9 mouse cellular contexts compared by ENCODE assay signal in the genomic region with DNA sequence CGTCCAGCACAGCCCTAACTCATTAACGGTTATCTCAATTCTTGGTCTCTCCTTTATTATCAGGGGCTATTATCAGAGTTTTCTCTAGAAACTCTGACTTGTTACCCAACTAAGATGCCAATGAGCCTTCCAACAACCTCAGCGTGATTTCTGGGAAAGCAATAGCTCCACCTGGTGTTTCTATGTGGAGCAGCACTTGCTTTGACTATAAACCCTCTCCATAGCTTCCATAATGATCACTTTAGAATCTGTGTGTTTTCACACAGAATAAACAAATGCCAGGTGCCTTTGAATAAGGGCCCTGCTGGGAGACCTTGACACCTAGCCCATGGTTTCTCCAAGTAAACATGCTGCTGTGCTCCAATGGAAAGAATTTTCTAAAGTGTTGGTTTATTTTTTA. TPM values are rescaled to one million over a fixed set of nuclear protein-coding genes. Genes with fewer than 3 reads are reported as not detected.
DNase-seq lines count a peak whose midpoint lies in the region; TF ChIP-seq lines count a peak whose summit lies in the region.
"Had no signal": no experiment of that assay in that cellular context is flagged by ENCODE, and none has a peak within 500 bp of the region (broad histone marks: within the 10 kb centered on the region; RNA-seq: fewer than 3 reads in every experiment).

No protein-coding gene starts in this region.

- DNase-seq in gastrocnemius, adult 2 months = no peak
- no peak for DNase-seq in gastrocnemius, postnatal 25 days
- peak; percentile 50 for DNase-seq in 3T3-L1 (ENCODE audit: low read depth, low spot score)
- DNase-seq in adrenal gland, adult 18-20 months (ENCODE audit: low spot score in 2 of 2) = peak; percentile 8 to 21
- peak; percentile 22 for DNase-seq in embryo, embryonic 10.5 days (ENCODE audit: low spot score)
- DNase-seq in kidney, postnatal 4 days = peak; percentile 10 to 26
- peak; percentile 35 to 56 for DNase-seq in right cerebral cortex, postnatal 10 days (ENCODE audit: low spot score in 2 of 2)
- DNase-seq in testis, postnatal 14 days (ENCODE audit: low spot score) = no peak

- H3K27ac ChIP-seq in gastrocnemius, adult 2 months = no peak overlapping the region
- H3K27ac ChIP-seq: hindbrain, embryonic 15.5 days had no signal

- H3K4me3 ChIP-seq in gastrocnemius, adult 2 months = no peak overlapping the region
- H3K4me3 ChIP-seq: hindbrain, embryonic 15.5 days had no signal

- peak; percentile 67 for TF ChIP-seq CTCF in gastrocnemius, adult 2 months (IDR thresholded peaks at IDR 0.05)

- intact Hi-C loops in gastrocnemius, adult 2 months (cut with DNase I) = loop anchor here (5.0 to 10.0 kb wide), 2 partner anchors 156 to 319 kb away; no protein-coding TSS in a partner anchor

RNA-seq across cellular contexts. Expression of gene Sult1c2, which starts 12.8 kb away (rescaled TPM):
- not detected for total RNA-seq in gastrocnemius, adult 2 months (2021)
- total RNA-seq in gastrocnemius, postnatal 25 days (2021) = not detected
- under 1 TPM in 1 of 2 experiments, not detected in 1; 0.50 TPM for total RNA-seq in adrenal gland, adult 18-20 months (2021)

Comparison
In these comparisons a context has a peak if more than half of its experiments do, and no peak if none do; other contexts are left out.
1. DNase-seq: peak in 3T3-L1 (single experiment), adrenal gland, adult 18-20 months (2 of 2), embryo, embryonic 10.5 days (single experiment), kidney, postnatal 4 days (2 of 2) and right cerebral cortex, postnatal 10 days (2 of 2); none in gastrocnemius, adult 2 months (single experiment), gastrocnemius, postnatal 25 days (single experiment) and testis, postnatal 14 days (single experiment).